Mouse (Mus musculus) left cerebral cortex, adult 2 months (tissue): Measurements from ENCODE around the gene Zbtb20. TPM values are rescaled to one million over a fixed set of nuclear protein-coding genes. Genes with fewer than 3 reads are reported as not detected.

Source experiments
- DNase-seq, 2 experiments: peaks; one replicate each; pipeline ENCODE4 v3.0.0; 2021 to 2022; ENCODE audit warnings: low spot score in 2 of 2, mixed read lengths in 1 of 2; ENCODE audit errors: extremely low spot score in 1 of 2
- H3K27ac ChIP-seq: fragments of 200-600 bp; 2 replicates; pipeline ENCODE4 v1.8.1; 2022
- H3K4me3 ChIP-seq: fragments of 200-600 bp; 2 replicates; pipeline ENCODE4 v1.8.1; 2022
- CTCF ChIP-seq: fragments of 200-600 bp; IDR thresholded peaks from 2 replicates; pipeline ENCODE4 v1.8.1; 2022; ENCODE audit warnings: antibody characterized with exemption, mild to moderate bottlenecking, moderate library complexity
- intact Hi-C: fragments of 180-260 bp; cut with DNase I; formaldehyde crosslinking; loops from one replicate; pipeline ENCODE4 v1.15.1; 2025
- total RNA-seq, 2 experiments: library from RNA; stranded (reverse); gene quantifications; 2 replicates each; pipeline ENCODE4 v1.2.3; 2021

Zbtb20 gene
- total RNA-seq, 2 experiments from 2014 or later: 46.5 to 57.6 TPM

- intact Hi-C loops: no loop called here
- TF ChIP-seq CTCF: no peak
- DNase-seq: no peak
- Histone ChIP-seq H3K4me3 (no peak overlapping the region), H3K27ac (no peak overlapping the region)
Observed at GRCm38 (mm10) chr16:43655183-43655787, 779.6 kb downstream of the Zbtb20 start.

GRCm38 (mm10) chr16:43661576-43661975 lies 785.9 kb downstream of the Zbtb20 start:
- H3K27ac ChIP-seq: no peak overlapping the region
- no peak for TF ChIP-seq CTCF
- DNase-seq: no peak
- intact Hi-C loops: no loop called here
- no peak overlapping the region for H3K4me3 ChIP-seq

- intact Hi-C loops: no loop called here
- DNase-seq: no peak
- H3K4me3 ChIP-seq: no peak overlapping the region
- no peak for TF ChIP-seq CTCF
- H3K27ac ChIP-seq: no peak overlapping the region
Observed at GRCm38 (mm10) chr16:43662124-43663004, 786.7 kb downstream of the Zbtb20 start.

- no peak for TF ChIP-seq CTCF
- no peak for DNase-seq
- intact Hi-C loops: no loop called here
- no peak within 1 kb of the TSS for H3K4me3 ChIP-seq
- H3K27ac ChIP-seq: no peak within 1 kb of the TSS
Observed at GRCm38 (mm10) chr16:43663978-43664579, 788.4 kb downstream of the Zbtb20 start, which contains the start of gene Tigit. Gene Tigit (minus strand): TSS chr16:43664146.

GRCm38 (mm10) chr16:43664861-43665260 lies 789.2 kb downstream of the Zbtb20 start:
- intact Hi-C loops: no loop called here
- Histone ChIP-seq H3K27ac (no peak overlapping the region), H3K4me3 (no peak overlapping the region)
- no peak for TF ChIP-seq CTCF
- DNase-seq: no peak

- intact Hi-C loops: no loop called here
- DNase-seq: no peak
- no peak for TF ChIP-seq CTCF
- H3K4me3 ChIP-seq: no peak overlapping the region
- H3K27ac ChIP-seq: no peak overlapping the region
Observed at GRCm38 (mm10) chr16:43668294-43668693, 792.6 kb downstream of the Zbtb20 start.

GRCm38 (mm10) chr16:43671972-43672371 lies 796.3 kb downstream of the Zbtb20 start:
- Histone ChIP-seq H3K27ac (no peak overlapping the region), H3K4me3 (no peak overlapping the region)
- no peak for TF ChIP-seq CTCF
- intact Hi-C loops: no loop called here
- no peak for DNase-seq

GRCm38 (mm10) chr16:43672697-43673096 lies 797.0 kb downstream of the Zbtb20 start:
- intact Hi-C loops: no loop called here
- Histone ChIP-seq H3K4me3 (no peak overlapping the region), H3K27ac (no peak overlapping the region)
- TF ChIP-seq CTCF: no peak
- DNase-seq: no peak

- Histone ChIP-seq H3K27ac (no peak overlapping the region), H3K4me3 (no peak overlapping the region)
- intact Hi-C loops: no loop called here
- no peak for TF ChIP-seq CTCF
- no peak for DNase-seq
Observed at GRCm38 (mm10) chr16:43674400-43674799, 798.7 kb downstream of the Zbtb20 start.

GRCm38 (mm10) chr16:43687968-43688367 lies 812.3 kb downstream of the Zbtb20 start:
- no peak for TF ChIP-seq CTCF
- Histone ChIP-seq H3K27ac (no peak overlapping the region), H3K4me3 (no peak overlapping the region)
- DNase-seq: no peak
- intact Hi-C loops: no loop called here

- intact Hi-C loops: no loop called here
- DNase-seq: no peak
- Histone ChIP-seq H3K4me3 (no peak overlapping the region), H3K27ac (no peak overlapping the region)
- no peak for TF ChIP-seq CTCF
Observed at GRCm38 (mm10) chr16:43690211-43690690, 814.6 kb downstream of the Zbtb20 start.

GRCm38 (mm10) chr16:43690912-43691311 lies 815.2 kb downstream of the Zbtb20 start:
- no peak overlapping the region for H3K27ac ChIP-seq
- H3K4me3 ChIP-seq: no peak overlapping the region
- intact Hi-C loops: no loop called here
- TF ChIP-seq CTCF: no peak
- DNase-seq: no peak
